Mouse (Mus musculus): ENCODE data around the gene Gm11639. TPM values are rescaled to one million over a fixed set of nuclear protein-coding genes. Genes with fewer than 3 reads are reported as not detected.

Gm11639 gene
- polyA plus RNA-seq, 1 experiment from 2014 or later, result 0.16 TPM

GRCm38 (mm10) chr11:105164516-105165510, 479.3 kb downstream of the Gm11639 start:
- H3K4me3 ChIP-seq, result no peak overlapping the region
- no peak overlapping the region for H3K9ac ChIP-seq
- H3K27ac ChIP-seq, result no peak overlapping the region
- no peak overlapping the region for H3K4me2 ChIP-seq
- no peaks in the 10 kb centered on the region for H3K27me3 ChIP-seq
- H3K4me1 ChIP-seq (replicated peaks), result no peaks in the 10 kb centered on the region
- no peak for ATAC-seq (ENCODE audit: low FRiP score)
- WGBS, result 84% methylated on average over 69 of the region's 69 CpGs
- H3K9me3 ChIP-seq, result peaks cover 19% of the 10 kb centered on the region
- H3K36me3 ChIP-seq, result no peaks in the 10 kb centered on the region

GRCm38 (mm10) chr11:105166780-105167179, 481.3 kb downstream of the Gm11639 start:
- H3K9me3 ChIP-seq, result peaks cover 19% of the 10 kb centered on the region
- WGBS, result 95% methylated on average over 10 of the region's 10 CpGs
- no peak for ATAC-seq (ENCODE audit: low FRiP score)

More at GRCm38 (mm10) chr11:105166780-105167179, 481.3 kb downstream of the Gm11639 start:
- Histone ChIP-seq H3K9ac (no peak overlapping the region), H3K4me2 (no peak overlapping the region), H3K4me3 (no peak overlapping the region), H3K27ac (no peak overlapping the region), H3K4me1 (replicated peaks) (no peaks in the 10 kb centered on the region), H3K36me3 (no peaks in the 10 kb centered on the region), H3K27me3 (no peaks in the 10 kb centered on the region)

Other genes starting within 250 kb of the Gm11639 start
- gene Kansl1, start 216.8 kb upstream of the Gm11639 start, polyA plus RNA-seq (2015; fragmentation: Nextera tagmentation; extraction: Ambion mirVana), result 27.9 and 29.8 TPM in 2 replicates
- gene Cdc27, start 135.1 kb upstream of the Gm11639 start, polyA plus RNA-seq (2015; fragmentation: Nextera tagmentation; extraction: Ambion mirVana), result 38.7 and 39.6 TPM in 2 replicates
- gene Myl4, start 135.0 kb upstream of the Gm11639 start, polyA plus RNA-seq (2015; fragmentation: Nextera tagmentation; extraction: Ambion mirVana), result 5.3 and 6.7 TPM in 2 replicates
- gene Itgb3, start 77.7 kb upstream of the Gm11639 start, polyA plus RNA-seq (2015; fragmentation: Nextera tagmentation; extraction: Ambion mirVana), result 1.9 TPM in 2 replicates